Mouse (Mus musculus): ENCODE data around the gene Mettl24. TPM values are rescaled to one million over a fixed set of nuclear protein-coding genes. Genes with fewer than 3 reads are reported as not detected.
"Not testable (repeated sequence)": the region's sequence is repeated elsewhere in the genome, so short reads cannot be mapped to it uniquely, and the experiment has no call there.

Gene Mettl24
- polyA plus RNA-seq, 1 experiment from 2014 or later = 2.8 TPM

- ATAC-seq (ENCODE audit: low FRiP score, low TSS enrichment) = no peak
- Histone ChIP-seq H3K4me3 (ENCODE audit: low read length) (no peak overlapping the region), H3K36me3 (ENCODE audit: control insufficient read depth, insufficient read depth, low read length) (no peaks in the 10 kb centered on the region), H3K4me1 (ENCODE audit: control insufficient read depth, insufficient read depth, low read length) (no peaks in the 10 kb centered on the region), H3K4me2 (replicated peaks; ENCODE audit: low read depth, low read length) (no peak overlapping the region), H3K27ac (ENCODE audit: low read depth, low read length) (no peak overlapping the region), H3K27me3 (ENCODE audit: control insufficient read depth, insufficient read depth, low read length) (no peaks in the 10 kb centered on the region), H3K9ac (ENCODE audit: low read depth, low read length) (no peak overlapping the region), H3K9me3 (ENCODE audit: control insufficient read depth, low read length) (no peaks in the 10 kb centered on the region)
- 20% methylated on average over 2 of the region's 2 CpGs for WGBS
These were observed 94.1 kb downstream of the Mettl24 start for GRCm38 (mm10) chr10:40777171-40777570.

GRCm38 (mm10) chr10:40778472-40778871 is 95.4 kb downstream of the Mettl24 start:
- Histone ChIP-seq H3K4me3 (ENCODE audit: low read length) (no peak overlapping the region), H3K4me1 (ENCODE audit: control insufficient read depth, insufficient read depth, low read length) (no peaks in the 10 kb centered on the region), H3K9me3 (ENCODE audit: control insufficient read depth, low read length) (no peaks in the 10 kb centered on the region), H3K27ac (ENCODE audit: low read depth, low read length) (no peak overlapping the region), H3K27me3 (ENCODE audit: control insufficient read depth, insufficient read depth, low read length) (no peaks in the 10 kb centered on the region), H3K9ac (ENCODE audit: low read depth, low read length) (no peak overlapping the region), H3K36me3 (ENCODE audit: control insufficient read depth, insufficient read depth, low read length) (no peaks in the 10 kb centered on the region), H3K4me2 (replicated peaks; ENCODE audit: low read depth, low read length) (no peak overlapping the region)
- 85% methylated on average over 4 of the region's 4 CpGs for WGBS
- no peak for ATAC-seq (ENCODE audit: low FRiP score, low TSS enrichment)

GRCm38 (mm10) chr10:40790406-40790805 is 107.3 kb downstream of the Mettl24 start:
- H3K9me3 ChIP-seq (ENCODE audit: control insufficient read depth, low read length) = peaks cover 3% of the 10 kb centered on the region; the same call in 1 of the 2 replicates
- 73% methylated on average over 3 of the region's 3 CpGs for WGBS
- no peak for ATAC-seq (ENCODE audit: low FRiP score, low TSS enrichment)

GRCm38 (mm10) chr10:40792115-40792514 is 109.0 kb downstream of the Mettl24 start:
- Histone ChIP-seq H3K27ac (ENCODE audit: low read depth, low read length) (no peak overlapping the region), H3K9me3 (ENCODE audit: control insufficient read depth, low read length) (peaks cover 2% of the 10 kb centered on the region; the same call in 1 of the 2 replicates), H3K27me3 (ENCODE audit: control insufficient read depth, insufficient read depth, low read length) (no peaks in the 10 kb centered on the region), H3K36me3 (ENCODE audit: control insufficient read depth, insufficient read depth, low read length) (no peaks in the 10 kb centered on the region), H3K4me2 (replicated peaks; ENCODE audit: low read depth, low read length) (no peak overlapping the region), H3K4me1 (ENCODE audit: control insufficient read depth, insufficient read depth, low read length) (no peaks in the 10 kb centered on the region), H3K9ac (ENCODE audit: low read depth, low read length) (no peak overlapping the region), H3K4me3 (ENCODE audit: low read length) (no peak overlapping the region)
- WGBS = 77% methylated on average over 3 of the region's 3 CpGs
- no peak for ATAC-seq (ENCODE audit: low FRiP score, low TSS enrichment)

More at GRCm38 (mm10) chr10:40790406-40790805, 107.3 kb downstream of the Mettl24 start:
- H3K9ac ChIP-seq (ENCODE audit: low read depth, low read length) = no peak overlapping the region
- H3K27me3 ChIP-seq (ENCODE audit: control insufficient read depth, insufficient read depth, low read length) = no peaks in the 10 kb centered on the region
- H3K27ac ChIP-seq (ENCODE audit: low read depth, low read length) = no peak overlapping the region
- no peaks in the 10 kb centered on the region for H3K4me1 ChIP-seq (ENCODE audit: control insufficient read depth, insufficient read depth, low read length)
- no peaks in the 10 kb centered on the region for H3K36me3 ChIP-seq (ENCODE audit: control insufficient read depth, insufficient read depth, low read length)
- no peak overlapping the region for H3K4me3 ChIP-seq (ENCODE audit: low read length)
- H3K4me2 ChIP-seq (replicated peaks; ENCODE audit: low read depth, low read length) = no peak overlapping the region

- H3K9me3 ChIP-seq (ENCODE audit: control insufficient read depth, low read length) = no peaks in the 10 kb centered on the region
- no peaks in the 10 kb centered on the region for H3K27me3 ChIP-seq (ENCODE audit: control insufficient read depth, insufficient read depth, low read length)
- WGBS = 87% methylated on average over 1 of the region's 1 CpGs
- H3K4me3 ChIP-seq (ENCODE audit: low read length) = no peak overlapping the region
- no peaks in the 10 kb centered on the region for H3K4me1 ChIP-seq (ENCODE audit: control insufficient read depth, insufficient read depth, low read length)
- H3K36me3 ChIP-seq (ENCODE audit: control insufficient read depth, insufficient read depth, low read length) = no peaks in the 10 kb centered on the region
- ATAC-seq (ENCODE audit: low FRiP score, low TSS enrichment) = no peak
- no peak overlapping the region for H3K9ac ChIP-seq (ENCODE audit: low read depth, low read length)
- H3K4me2 ChIP-seq (replicated peaks; ENCODE audit: low read depth, low read length) = no peak overlapping the region
- no peak overlapping the region for H3K27ac ChIP-seq (ENCODE audit: low read depth, low read length)
These were observed 122.1 kb downstream of the Mettl24 start for GRCm38 (mm10) chr10:40805221-40805620.

GRCm38 (mm10) chr10:40806221-40806620 is 123.1 kb downstream of the Mettl24 start:
- no peak overlapping the region for H3K4me2 ChIP-seq (replicated peaks; ENCODE audit: low read depth, low read length)
- no peak overlapping the region for H3K9ac ChIP-seq (ENCODE audit: low read depth, low read length)
- 88% methylated on average over 4 of the region's 4 CpGs for WGBS
- no peak for ATAC-seq (ENCODE audit: low FRiP score, low TSS enrichment)
- no peaks in the 10 kb centered on the region for H3K4me1 ChIP-seq (ENCODE audit: control insufficient read depth, insufficient read depth, low read length)
- no peaks in the 10 kb centered on the region for H3K9me3 ChIP-seq (ENCODE audit: control insufficient read depth, low read length)
- no peaks in the 10 kb centered on the region for H3K36me3 ChIP-seq (ENCODE audit: control insufficient read depth, insufficient read depth, low read length)
- no peaks in the 10 kb centered on the region for H3K27me3 ChIP-seq (ENCODE audit: control insufficient read depth, insufficient read depth, low read length)
- no peak overlapping the region for H3K27ac ChIP-seq (ENCODE audit: low read depth, low read length)
- no peak overlapping the region for H3K4me3 ChIP-seq (ENCODE audit: low read length)

- H3K36me3 ChIP-seq (ENCODE audit: control insufficient read depth, insufficient read depth, low read length); H3K4me3 ChIP-seq (ENCODE audit: low read length); H3K9ac ChIP-seq (ENCODE audit: low read depth, low read length); H3K9me3 ChIP-seq (ENCODE audit: control insufficient read depth, low read length); H3K4me2 ChIP-seq (replicated peaks; ENCODE audit: low read depth, low read length); H3K27ac ChIP-seq (ENCODE audit: low read depth, low read length); H3K27me3 ChIP-seq (ENCODE audit: control insufficient read depth, insufficient read depth, low read length); H3K4me1 ChIP-seq (ENCODE audit: control insufficient read depth, insufficient read depth, low read length); ATAC-seq (ENCODE audit: low FRiP score, low TSS enrichment): not testable (repeated sequence)
- 47% methylated on average over 5 of the region's 5 CpGs for WGBS
These were observed 126.4 kb downstream of the Mettl24 start for GRCm38 (mm10) chr10:40809411-40809910.

GRCm38 (mm10) chr10:40813627-40814026 is 130.5 kb downstream of the Mettl24 start:
- Histone ChIP-seq H3K9ac (ENCODE audit: low read depth, low read length) (no peak overlapping the region), H3K36me3 (ENCODE audit: control insufficient read depth, insufficient read depth, low read length) (no peaks in the 10 kb centered on the region), H3K4me1 (ENCODE audit: control insufficient read depth, insufficient read depth, low read length) (no peaks in the 10 kb centered on the region), H3K9me3 (ENCODE audit: control insufficient read depth, low read length) (no peaks in the 10 kb centered on the region), H3K27me3 (ENCODE audit: control insufficient read depth, insufficient read depth, low read length) (no peaks in the 10 kb centered on the region), H3K27ac (ENCODE audit: low read depth, low read length) (no peak overlapping the region), H3K4me3 (ENCODE audit: low read length) (no peak overlapping the region), H3K4me2 (replicated peaks; ENCODE audit: low read depth, low read length) (no peak overlapping the region)
- WGBS = 67% methylated on average over 4 of the region's 4 CpGs
- no peak for ATAC-seq (ENCODE audit: low FRiP score, low TSS enrichment)

GRCm38 (mm10) chr10:40816471-40816870 is 133.4 kb downstream of the Mettl24 start:
- 54% methylated on average over 6 of the region's 6 CpGs for WGBS

More at GRCm38 (mm10) chr10:40816471-40816870, 133.4 kb downstream of the Mettl24 start:
- no peak for ATAC-seq (ENCODE audit: low FRiP score, low TSS enrichment)
- H3K4me2 ChIP-seq (replicated peaks; ENCODE audit: low read depth, low read length) = no peak overlapping the region
- no peaks in the 10 kb centered on the region for H3K36me3 ChIP-seq (ENCODE audit: control insufficient read depth, insufficient read depth, low read length)
- no peak overlapping the region for H3K4me3 ChIP-seq (ENCODE audit: low read length)
- H3K27me3 ChIP-seq (ENCODE audit: control insufficient read depth, insufficient read depth, low read length) = no peaks in the 10 kb centered on the region
- no peaks in the 10 kb centered on the region for H3K9me3 ChIP-seq (ENCODE audit: control insufficient read depth, low read length)
- no peak overlapping the region for H3K27ac ChIP-seq (ENCODE audit: low read depth, low read length)
- no peaks in the 10 kb centered on the region for H3K4me1 ChIP-seq (ENCODE audit: control insufficient read depth, insufficient read depth, low read length)
- H3K9ac ChIP-seq (ENCODE audit: low read depth, low read length) = no peak overlapping the region

Measured in kidney, embryonic 14.5 days (tissue).